Mouse (Mus musculus) hindbrain, embryonic 14.5 days (tissue): Measurements from ENCODE around the gene Tab1. TPM values are rescaled to one million over a fixed set of nuclear protein-coding genes. Genes with fewer than 3 reads are reported as not detected.

Source experiments
- polyA plus RNA-seq: library from polyadenylated mRNA; unstranded; fragments of >200 nt; fragmentation: Nextera tagmentation; extraction: Ambion mirVana; gene quantifications from 2 replicates; pipeline ENCODE4 v1.2.1, GENCODE M21; 2014

Gene Tab1
- polyA plus RNA-seq, 1 experiment from 2014 or later, result 36.1 TPM

Other genes starting within 250 kb of the Tab1 start
- 4.9 and 5.1 TPM in 2 replicates for gene Apobec3, start 241.5 kb upstream of the Tab1 start, polyA plus RNA-seq
- gene Cbx7, start 162.0 kb upstream of the Tab1 start, polyA plus RNA-seq, result 3.2 and 4.0 TPM in 2 replicates
- gene Pdgfb, start 118.2 kb upstream of the Tab1 start, polyA plus RNA-seq, result 7.3 and 7.5 TPM in 2 replicates
- gene Syngr1, start 41.8 kb upstream of the Tab1 start, polyA plus RNA-seq, result 37.0 and 38.7 TPM in 2 replicates
- 685 and 734 TPM in 2 replicates for gene Rpl3, start 41.3 kb upstream of the Tab1 start, polyA plus RNA-seq
- gene Mgat3, start 40.6 kb downstream of the Tab1 start, polyA plus RNA-seq, result 22.3 and 24.5 TPM in 2 replicates
- gene Mief1, start 100.9 kb downstream of the Tab1 start, polyA plus RNA-seq, result 36.4 and 38.6 TPM in 2 replicates
- gene AC140267.1, start 102.7 kb downstream of the Tab1 start, polyA plus RNA-seq, result not detected in 2 replicates
- gene Atf4, start 122.1 kb downstream of the Tab1 start, polyA plus RNA-seq, result 102 and 115 TPM in 2 replicates
- gene Rps19bp1, start 131.2 kb downstream of the Tab1 start, polyA plus RNA-seq, result 75.0 and 83.7 TPM in 2 replicates
- 0.80 and 0.86 TPM in 2 replicates for gene Cacna1i, start 154.1 kb downstream of the Tab1 start, polyA plus RNA-seq